Mouse (Mus musculus): ENCODE results near the gene Igfals.

Igfals gene

GRCm38 (mm10) chr17:24861785-24862184 is 4.0 kb upstream of the Igfals start:
- DNase-seq (ENCODE audit: low read depth, low spot score) = no peak

GRCm38 (mm10) chr17:24867914-24868313 is 2.1 kb downstream of the Igfals start:
- no peak for DNase-seq (ENCODE audit: low read depth, low spot score)

- DNase-seq (ENCODE audit: low read depth, low spot score) = no peak
Measured at GRCm38 (mm10) chr17:24873695-24874404, 8.1 kb downstream of the Igfals start.

GRCm38 (mm10) chr17:24874405-24874745 is 8.6 kb downstream of the Igfals start:
- DNase-seq (ENCODE audit: low read depth, low spot score) = no peak

- no peak for DNase-seq (ENCODE audit: low read depth, low spot score)
Measured at GRCm38 (mm10) chr17:24874989-24875388, 9.2 kb downstream of the Igfals start.

GRCm38 (mm10) chr17:24877336-24878116 is 11.7 kb downstream of the Igfals start:
- DNase-seq (ENCODE audit: low read depth, low spot score) = no peak

GRCm38 (mm10) chr17:24878117-24878397 is 12.3 kb downstream of the Igfals start:
- no peak for DNase-seq (ENCODE audit: low read depth, low spot score)

GRCm38 (mm10) chr17:24878531-24878930 is 12.7 kb downstream of the Igfals start:
- no peak for DNase-seq (ENCODE audit: low read depth, low spot score)

GRCm38 (mm10) chr17:24881738-24882440 is 16.1 kb downstream of the Igfals start:
- DNase-seq (ENCODE audit: low read depth, low spot score) = no peak

- no peak for DNase-seq (ENCODE audit: low read depth, low spot score)
Measured at GRCm38 (mm10) chr17:24884391-24884790, 18.6 kb downstream of the Igfals start.

GRCm38 (mm10) chr17:24885356-24886133 is 19.7 kb downstream of the Igfals start:
- DNase-seq (ENCODE audit: low read depth, low spot score) = no peak

- DNase-seq (ENCODE audit: low read depth, low spot score) = peak; percentile 100
Measured at GRCm38 (mm10) chr17:24886134-24886931, 20.5 kb downstream of the Igfals start, which contains the start of the genes Nubp2 and Spsb3. Gene Nubp2, minus strand, starts transcription at chr17:24886349. Gene Spsb3, plus strand, starts transcription at chr17:24886643.

GRCm38 (mm10) chr17:24886932-24887271 is 21.1 kb downstream of the Igfals start:
- DNase-seq (ENCODE audit: low read depth, low spot score) = peak; percentile 18

GRCm38 (mm10) chr17:24887291-24888080 is 21.7 kb downstream of the Igfals start:
- DNase-seq (ENCODE audit: low read depth, low spot score) = no peak

- no peak for DNase-seq (ENCODE audit: low read depth, low spot score)
Measured at GRCm38 (mm10) chr17:24888862-24889261, 23.1 kb downstream of the Igfals start.

GRCm38 (mm10) chr17:24890151-24891092 is 24.6 kb downstream of the Igfals start:
- DNase-seq (ENCODE audit: low read depth, low spot score) = no peak

- DNase-seq (ENCODE audit: low read depth, low spot score) = no peak
Measured at GRCm38 (mm10) chr17:24891321-24891720, 25.5 kb downstream of the Igfals start.

- DNase-seq (ENCODE audit: low read depth, low spot score) = no peak
Measured at GRCm38 (mm10) chr17:24892785-24893184, 27.0 kb downstream of the Igfals start.

GRCm38 (mm10) chr17:24893276-24893675 is 27.5 kb downstream of the Igfals start:
- DNase-seq (ENCODE audit: low read depth, low spot score) = no peak
